Mouse (Mus musculus): Measurements from ENCODE around the gene Zbp1. TPM values are rescaled to one million over a fixed set of nuclear protein-coding genes. Genes with fewer than 3 reads are reported as not detected.

Gene Zbp1
- polyA plus RNA-seq, 1 experiment from 2014 or later, result 1.0 TPM

DNA sequence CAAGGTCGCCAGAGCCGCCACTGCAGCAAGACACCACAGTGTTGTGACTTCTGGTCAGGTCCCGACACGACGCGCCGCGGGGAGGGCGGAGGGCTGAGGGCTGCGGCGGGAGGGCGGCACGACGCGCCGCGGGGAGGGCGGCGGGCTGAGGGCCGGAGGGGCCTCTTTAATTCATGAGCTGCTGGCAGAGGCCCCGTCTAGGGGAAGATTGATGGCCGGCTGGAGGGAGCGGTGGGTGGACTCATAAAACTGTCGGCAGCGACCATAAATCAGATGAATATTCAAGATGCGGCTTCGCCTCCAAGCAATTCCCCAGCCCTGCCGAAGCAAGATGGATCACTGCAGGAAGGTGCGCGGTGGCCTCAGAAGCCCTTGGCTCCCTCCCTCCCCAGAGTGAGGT, 47.3 kb downstream of the Zbp1 start:
- 0 out of 2 replicates have a peak overlapping the region, but pooled peaks have one; percentile 12 for H3K4me2 ChIP-seq (ENCODE audit: low read depth, low read length)
- no peak for ATAC-seq (ENCODE audit: low read depth)
- H3K9ac ChIP-seq (ENCODE audit: low read depth, low read length), result no peak overlapping the region
- no peak overlapping the region for H3K4me3 ChIP-seq (ENCODE audit: low read depth, low read length)
- 4% methylated on average over 30 of the region's 30 CpGs for WGBS (ENCODE audit: insufficient replicate concordance)
- peaks cover 9% of the 10 kb centered on the region for H3K27me3 ChIP-seq (ENCODE audit: control insufficient read depth, insufficient read depth, low read depth, low read length)
- peaks cover 6% of the 10 kb centered on the region; the same call in 1 of the 2 replicates for H3K4me1 ChIP-seq (ENCODE audit: control insufficient read depth, low read depth, low read length)
- no peaks in the 10 kb centered on the region for H3K36me3 ChIP-seq (ENCODE audit: control insufficient read depth, insufficient read depth)
- no peak overlapping the region for H3K27ac ChIP-seq (ENCODE audit: low read length)
- 0 out of 2 replicates have a peak, but pooled peaks cover 2% of the 10 kb centered on the region for H3K9me3 ChIP-seq (replicated peaks; ENCODE audit: control insufficient read depth, low read length)

DNA sequence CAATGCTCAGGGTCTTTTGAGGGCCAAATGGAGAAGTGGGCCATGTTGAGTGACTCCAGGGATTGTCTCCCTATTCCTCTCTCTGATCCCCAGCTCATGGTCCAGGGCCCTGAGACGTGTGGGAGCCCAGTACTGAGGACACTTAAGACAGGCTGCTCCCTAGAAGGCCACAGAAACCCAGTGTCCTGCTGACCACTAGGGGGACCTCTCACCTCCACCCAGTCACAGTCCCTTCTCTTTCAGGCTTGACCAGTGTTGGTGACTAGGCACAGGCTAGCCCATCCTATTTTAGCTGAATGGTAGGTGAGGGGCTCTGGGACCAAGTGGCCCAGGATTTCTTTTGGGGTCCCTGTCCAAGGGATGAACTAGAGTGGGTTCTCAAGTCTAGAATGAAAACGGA, 48.0 kb downstream of the Zbp1 start:
- Histone ChIP-seq H3K4me1 (ENCODE audit: control insufficient read depth, low read depth, low read length) (peaks cover 6% of the 10 kb centered on the region; the same call in 1 of the 2 replicates), H3K36me3 (ENCODE audit: control insufficient read depth, insufficient read depth) (no peaks in the 10 kb centered on the region), H3K27ac (ENCODE audit: low read length) (no peak overlapping the region), H3K9ac (ENCODE audit: low read depth, low read length) (no peak overlapping the region), H3K9me3 (replicated peaks; ENCODE audit: control insufficient read depth, low read length) (0 out of 2 replicates have a peak, but pooled peaks cover 1% of the 10 kb centered on the region), H3K4me3 (ENCODE audit: low read depth, low read length) (no peak overlapping the region), H3K4me2 (ENCODE audit: low read depth, low read length) (no peak overlapping the region), H3K27me3 (ENCODE audit: control insufficient read depth, insufficient read depth, low read depth, low read length) (peaks cover 9% of the 10 kb centered on the region)
- WGBS (ENCODE audit: insufficient replicate concordance), result 43% methylated on average over 2 of the region's 2 CpGs
- ATAC-seq (ENCODE audit: low read depth), result no peak

- no peak overlapping the region for H3K4me2 ChIP-seq (ENCODE audit: low read depth, low read length)
- H3K4me3 ChIP-seq (ENCODE audit: low read depth, low read length), result no peak overlapping the region
- H3K9ac ChIP-seq (ENCODE audit: low read depth, low read length), result no peak overlapping the region
- no peaks in the 10 kb centered on the region for H3K9me3 ChIP-seq (replicated peaks; ENCODE audit: control insufficient read depth, low read length)
- H3K4me1 ChIP-seq (ENCODE audit: control insufficient read depth, low read depth, low read length), result peaks cover 6% of the 10 kb centered on the region; the same call in 1 of the 2 replicates
- no peak overlapping the region for H3K27ac ChIP-seq (ENCODE audit: low read length)
- 58% methylated on average over 2 of the region's 2 CpGs for WGBS (ENCODE audit: insufficient replicate concordance)
- H3K27me3 ChIP-seq (ENCODE audit: control insufficient read depth, insufficient read depth, low read depth, low read length), result peaks cover 9% of the 10 kb centered on the region
- H3K36me3 ChIP-seq (ENCODE audit: control insufficient read depth, insufficient read depth), result no peaks in the 10 kb centered on the region
- ATAC-seq (ENCODE audit: low read depth), result peak; percentile 43; the same call in 1 of the 2 replicates
Observed at GRCm38 (mm10) chr2:173170081-173170480, 48.6 kb downstream of the Zbp1 start.

- Histone ChIP-seq H3K27ac (ENCODE audit: low read length) (no peak overlapping the region), H3K4me1 (ENCODE audit: control insufficient read depth, low read depth, low read length) (peaks cover 4% of the 10 kb centered on the region; the same call in 1 of the 2 replicates), H3K36me3 (ENCODE audit: control insufficient read depth, insufficient read depth) (no peaks in the 10 kb centered on the region), H3K4me3 (ENCODE audit: low read depth, low read length) (no peak overlapping the region), H3K27me3 (ENCODE audit: control insufficient read depth, insufficient read depth, low read depth, low read length) (peaks cover 9% of the 10 kb centered on the region), H3K9me3 (replicated peaks; ENCODE audit: control insufficient read depth, low read length) (no peaks in the 10 kb centered on the region), H3K9ac (ENCODE audit: low read depth, low read length) (no peak overlapping the region), H3K4me2 (ENCODE audit: low read depth, low read length) (no peak overlapping the region)
- 51% methylated on average over 5 of the region's 5 CpGs for WGBS (ENCODE audit: insufficient replicate concordance)
- ATAC-seq (ENCODE audit: low read depth), result no peak
Observed at GRCm38 (mm10) chr2:173168411-173168851, 50.3 kb downstream of the Zbp1 start.

DNA sequence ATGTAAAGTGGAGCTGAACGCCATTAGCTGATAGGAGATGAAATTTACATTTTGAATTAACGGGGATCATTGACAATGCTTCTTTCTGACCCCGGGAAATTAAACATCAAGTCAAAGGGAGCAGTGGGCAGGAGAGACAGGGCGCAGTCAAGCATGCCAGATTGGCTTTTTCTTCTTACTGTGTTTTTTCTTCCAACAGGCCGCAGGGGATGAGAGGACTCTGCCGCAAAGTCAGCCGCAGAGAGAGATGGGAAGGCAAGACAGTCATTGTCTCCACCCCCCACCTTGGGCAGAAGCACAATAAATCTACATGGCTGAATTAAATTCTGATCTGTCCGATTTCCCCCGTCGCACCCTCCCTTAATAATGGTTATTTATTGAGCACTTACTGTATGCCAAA, 53.4 kb downstream of the Zbp1 start:
- Histone ChIP-seq H3K27ac (ENCODE audit: low read length) (no peak overlapping the region), H3K36me3 (ENCODE audit: control insufficient read depth, insufficient read depth) (no peaks in the 10 kb centered on the region), H3K9ac (ENCODE audit: low read depth, low read length) (no peak overlapping the region), H3K9me3 (replicated peaks; ENCODE audit: control insufficient read depth, low read length) (no peaks in the 10 kb centered on the region), H3K4me2 (ENCODE audit: low read depth, low read length) (no peak overlapping the region), H3K27me3 (ENCODE audit: control insufficient read depth, insufficient read depth, low read depth, low read length) (no peaks in the 10 kb centered on the region), H3K4me3 (ENCODE audit: low read depth, low read length) (no peak overlapping the region), H3K4me1 (ENCODE audit: control insufficient read depth, low read depth, low read length) (no peaks in the 10 kb centered on the region; the same call in 1 of the 2 replicates)
- ATAC-seq (ENCODE audit: low read depth), result no peak
- 61% methylated on average over 10 of the region's 10 CpGs for WGBS (ENCODE audit: insufficient replicate concordance)

DNA sequence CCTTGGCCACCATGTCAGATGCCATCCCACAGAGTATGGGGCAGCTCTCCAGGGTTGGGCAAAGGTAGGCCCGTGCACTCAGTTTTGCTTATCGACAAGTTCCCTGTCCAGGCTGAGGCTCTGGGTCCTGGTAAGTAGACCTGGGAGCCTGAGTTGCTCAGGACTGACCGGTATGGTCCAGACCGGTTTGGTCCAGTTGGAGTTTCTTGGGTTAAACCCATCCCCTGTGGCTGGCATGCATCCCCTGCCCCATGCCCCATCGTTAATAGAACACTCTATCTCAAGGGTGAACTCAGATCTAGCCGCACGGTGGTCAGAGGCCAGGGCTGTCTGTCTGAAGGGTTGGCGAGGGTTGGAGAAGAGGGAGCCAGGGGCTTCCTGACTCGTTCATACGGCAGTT, 53.8 kb downstream of the Zbp1 start:
- H3K4me1 ChIP-seq (ENCODE audit: control insufficient read depth, low read depth, low read length), result no peaks in the 10 kb centered on the region; the same call in 1 of the 2 replicates
- no peak for ATAC-seq (ENCODE audit: low read depth)
- no peak overlapping the region for H3K4me2 ChIP-seq (ENCODE audit: low read depth, low read length)
- no peak overlapping the region for H3K27ac ChIP-seq (ENCODE audit: low read length)
- WGBS (ENCODE audit: insufficient replicate concordance), result 73% methylated on average over 10 of the region's 10 CpGs
- H3K27me3 ChIP-seq (ENCODE audit: control insufficient read depth, insufficient read depth, low read depth, low read length), result no peaks in the 10 kb centered on the region
- no peak overlapping the region for H3K4me3 ChIP-seq (ENCODE audit: low read depth, low read length)
- H3K9ac ChIP-seq (ENCODE audit: low read depth, low read length), result no peak overlapping the region
- no peaks in the 10 kb centered on the region for H3K9me3 ChIP-seq (replicated peaks; ENCODE audit: control insufficient read depth, low read length)
- H3K36me3 ChIP-seq (ENCODE audit: control insufficient read depth, insufficient read depth), result no peaks in the 10 kb centered on the region

- 34% methylated on average over 2 of the region's 2 CpGs for WGBS (ENCODE audit: insufficient replicate concordance)
- no peaks in the 10 kb centered on the region for H3K36me3 ChIP-seq (ENCODE audit: control insufficient read depth, insufficient read depth)
- no peak overlapping the region for H3K4me2 ChIP-seq (ENCODE audit: low read depth, low read length)
- H3K9ac ChIP-seq (ENCODE audit: low read depth, low read length), result no peak overlapping the region
- H3K9me3 ChIP-seq (replicated peaks; ENCODE audit: control insufficient read depth, low read length), result no peaks in the 10 kb centered on the region
- no peak overlapping the region for H3K4me3 ChIP-seq (ENCODE audit: low read depth, low read length)
- no peaks in the 10 kb centered on the region for H3K4me1 ChIP-seq (ENCODE audit: control insufficient read depth, low read depth, low read length)
- H3K27ac ChIP-seq (ENCODE audit: low read length), result no peak overlapping the region
- no peaks in the 10 kb centered on the region for H3K27me3 ChIP-seq (ENCODE audit: control insufficient read depth, insufficient read depth, low read depth, low read length)
- no peak for ATAC-seq (ENCODE audit: low read depth)
Observed at GRCm38 (mm10) chr2:173164358-173164757, 54.4 kb downstream of the Zbp1 start.

GRCm38 (mm10) chr2:173163380-173163779, 55.3 kb downstream of the Zbp1 start:
- H3K27ac ChIP-seq (ENCODE audit: low read length), result no peak overlapping the region
- H3K9ac ChIP-seq (ENCODE audit: low read depth, low read length), result no peak overlapping the region
- ATAC-seq (ENCODE audit: low read depth), result no peak
- H3K36me3 ChIP-seq (ENCODE audit: control insufficient read depth, insufficient read depth), result no peaks in the 10 kb centered on the region
- no peaks in the 10 kb centered on the region for H3K27me3 ChIP-seq (ENCODE audit: control insufficient read depth, insufficient read depth, low read depth, low read length)
- WGBS (ENCODE audit: insufficient replicate concordance), result 69% methylated on average over 8 of the region's 8 CpGs
- no peak overlapping the region for H3K4me3 ChIP-seq (ENCODE audit: low read depth, low read length)
- no peak overlapping the region for H3K4me2 ChIP-seq (ENCODE audit: low read depth, low read length)
- no peaks in the 10 kb centered on the region for H3K4me1 ChIP-seq (ENCODE audit: control insufficient read depth, low read depth, low read length)
- H3K9me3 ChIP-seq (replicated peaks; ENCODE audit: control insufficient read depth, low read length), result no peaks in the 10 kb centered on the region

DNA sequence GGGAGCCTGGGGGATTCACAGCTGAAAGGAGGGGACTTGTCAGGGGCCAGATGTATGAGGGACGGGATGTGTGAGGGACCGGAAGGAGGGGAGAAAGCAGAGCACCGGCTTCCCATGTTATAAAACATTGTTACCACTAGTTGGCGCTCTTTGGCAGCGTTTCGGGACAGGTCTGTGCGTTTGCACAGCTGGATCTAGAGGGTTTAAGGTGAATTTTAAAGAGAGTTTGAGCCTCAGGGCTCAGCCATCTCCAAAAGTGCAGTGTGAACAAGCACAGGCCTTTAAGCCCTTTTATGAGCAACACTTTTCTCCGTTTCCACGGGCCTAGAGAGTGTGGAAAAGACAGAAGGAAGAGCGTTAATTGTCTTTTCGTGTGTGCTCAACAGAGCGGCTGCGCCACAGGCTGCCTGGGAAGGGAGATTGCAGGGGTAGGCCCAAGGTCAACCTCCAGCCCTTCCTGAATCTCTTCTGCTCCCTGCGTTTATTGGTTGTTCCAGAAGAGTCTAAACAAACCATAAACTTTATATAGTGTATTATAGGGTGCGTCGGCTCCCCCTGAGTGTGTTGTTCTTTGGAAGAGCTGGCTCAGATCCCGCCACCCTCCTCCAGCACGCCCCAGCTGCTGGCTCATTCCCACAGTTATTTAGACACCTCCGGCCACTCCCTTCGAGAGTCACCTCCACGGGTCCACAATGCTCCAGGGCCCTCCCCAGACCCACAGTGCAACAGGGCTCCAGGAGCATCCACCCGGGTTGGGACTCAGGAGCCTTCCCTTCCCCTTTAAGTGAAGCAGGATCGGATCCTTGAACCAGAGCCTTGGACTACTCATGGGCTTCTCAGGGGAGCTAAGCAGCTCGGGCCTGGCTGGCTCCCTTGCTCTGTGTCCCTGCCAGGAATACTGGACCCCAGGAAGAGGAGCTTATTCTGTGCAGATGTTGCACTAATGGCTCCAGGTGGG, 59.1 kb downstream of the Zbp1 start:
- H3K9me3 ChIP-seq (replicated peaks; ENCODE audit: control insufficient read depth, low read length), result no peaks in the 10 kb centered on the region
- peak; percentile 40; the same call in 1 of the 2 replicates for ATAC-seq (ENCODE audit: low read depth)
- H3K9ac ChIP-seq (ENCODE audit: low read depth, low read length), result no peak overlapping the region
- no peaks in the 10 kb centered on the region for H3K36me3 ChIP-seq (ENCODE audit: control insufficient read depth, insufficient read depth)
- H3K4me1 ChIP-seq (ENCODE audit: control insufficient read depth, low read depth, low read length), result no peaks in the 10 kb centered on the region
- H3K4me3 ChIP-seq (ENCODE audit: low read depth, low read length), result no peak overlapping the region
- WGBS (ENCODE audit: insufficient replicate concordance), result 45% methylated on average over 24 of the region's 24 CpGs
- H3K27ac ChIP-seq (ENCODE audit: low read length), result no peak overlapping the region
- no peaks in the 10 kb centered on the region for H3K27me3 ChIP-seq (ENCODE audit: control insufficient read depth, insufficient read depth, low read depth, low read length)
- no peak overlapping the region for H3K4me2 ChIP-seq (ENCODE audit: low read depth, low read length)
